Mouse (Mus musculus) G1E-ER4 (cell line): ENCODE results near the gene Flot1. TPM values are rescaled to one million over a fixed set of nuclear protein-coding genes. Genes with fewer than 3 reads are reported as not detected.

Source experiments
- GATA1 ChIP-seq: IDR thresholded peaks from one replicate; pipeline ENCODE4 v1.8.0; 2012; ENCODE audit warnings: low read length, inconsistent platforms
- polyA plus RNA-seq: library from polyadenylated mRNA; stranded (reverse); fragments of >175 nt; gene quantifications from 2 replicates; pipeline ENCODE4 v1.2.3, GENCODE M21; 2012

Gene Flot1
- 85.3 and 87.0 TPM in 2 replicates for polyA plus RNA-seq

DNA sequence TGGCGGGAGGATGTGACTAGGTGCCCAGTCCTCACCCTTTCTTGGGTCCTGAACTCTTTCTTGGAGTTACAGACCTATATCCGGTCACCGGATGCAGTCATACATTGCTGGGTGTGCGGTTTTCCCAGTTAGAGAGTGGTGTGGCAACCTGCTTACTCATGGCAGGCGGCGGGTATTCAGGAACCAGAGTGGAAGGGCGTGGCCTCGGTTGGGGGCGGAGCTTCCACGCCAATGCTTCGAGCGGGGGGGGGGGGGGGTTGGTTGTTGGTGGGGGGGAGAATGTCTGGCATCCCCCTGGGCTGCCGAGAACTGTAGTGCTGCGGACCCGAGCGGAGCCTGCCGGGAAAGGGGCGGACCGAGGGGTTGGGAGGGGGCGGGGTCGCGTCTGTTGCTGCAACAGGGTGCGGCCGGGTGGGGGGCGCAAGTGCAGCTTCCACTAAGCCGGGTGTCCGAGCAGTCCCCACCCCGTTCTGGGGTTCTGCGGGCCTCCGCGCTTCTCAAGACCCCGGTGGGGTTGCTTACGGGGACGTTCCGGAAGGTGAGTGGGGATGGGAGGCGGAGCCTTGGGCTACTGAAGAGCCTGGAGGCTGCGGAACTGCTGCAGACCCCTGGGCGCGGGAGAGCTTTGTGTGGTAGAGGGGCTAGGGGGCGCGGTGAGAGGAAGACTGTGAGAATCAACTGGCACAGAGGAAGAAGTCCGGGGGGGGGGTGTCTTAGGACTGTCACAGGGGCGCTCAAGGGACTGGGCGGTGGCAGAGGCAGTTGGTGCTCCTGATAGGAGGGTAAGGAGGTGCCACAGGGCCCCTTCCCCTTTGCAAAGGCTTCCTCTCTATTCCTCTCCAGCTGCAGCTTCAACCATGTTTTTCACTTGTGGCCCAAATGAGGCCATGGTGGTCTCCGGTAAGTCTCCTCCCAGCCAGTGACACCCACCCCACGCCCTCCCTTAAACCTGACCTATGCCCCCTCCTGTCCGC is at the start of gene Flot1:
Flot1 (plus strand) TSS at position 267 of the 974 bp plus-strand sequence.
- TF ChIP-seq GATA1: no peak

DNA sequence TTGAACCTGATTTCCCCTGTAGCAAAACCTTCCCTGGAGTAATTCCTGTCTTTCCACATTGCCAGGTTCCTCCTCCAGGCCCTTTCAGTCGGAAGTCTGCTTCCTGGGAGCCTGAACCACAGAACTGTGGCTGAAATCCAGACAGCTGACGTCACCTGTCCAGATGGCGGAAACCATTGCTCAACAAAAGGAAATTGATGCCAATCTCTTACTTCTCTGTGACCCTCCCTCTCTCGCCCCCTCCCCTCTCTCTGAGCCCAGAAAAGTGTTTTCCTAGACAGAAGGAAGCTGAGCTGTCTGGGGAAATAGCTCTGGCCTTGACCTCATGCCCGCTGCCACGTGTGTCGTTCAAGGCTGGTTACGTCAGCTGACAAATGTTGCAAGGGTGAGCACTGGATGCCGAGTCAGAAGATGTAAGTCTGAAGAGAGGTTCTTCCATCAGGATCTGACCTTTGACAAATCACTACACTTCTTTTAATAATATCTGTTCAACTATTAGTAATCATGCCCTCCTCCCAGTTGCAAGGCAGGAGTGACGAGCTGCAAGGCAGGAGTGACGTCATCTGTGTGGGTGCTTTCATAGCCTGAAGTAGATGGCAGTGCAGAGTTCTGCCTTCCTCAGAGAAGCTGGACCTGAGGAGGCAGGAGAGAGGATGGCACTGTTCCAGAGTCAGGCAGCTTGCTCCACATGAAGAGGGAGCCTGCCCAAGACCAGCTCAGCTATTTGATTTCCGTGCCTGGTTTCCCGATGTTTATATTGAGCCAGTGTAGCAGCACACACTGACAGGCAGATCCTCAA is 46.0 kb upstream of the Flot1 start:
- TF ChIP-seq GATA1: no peak

DNA sequence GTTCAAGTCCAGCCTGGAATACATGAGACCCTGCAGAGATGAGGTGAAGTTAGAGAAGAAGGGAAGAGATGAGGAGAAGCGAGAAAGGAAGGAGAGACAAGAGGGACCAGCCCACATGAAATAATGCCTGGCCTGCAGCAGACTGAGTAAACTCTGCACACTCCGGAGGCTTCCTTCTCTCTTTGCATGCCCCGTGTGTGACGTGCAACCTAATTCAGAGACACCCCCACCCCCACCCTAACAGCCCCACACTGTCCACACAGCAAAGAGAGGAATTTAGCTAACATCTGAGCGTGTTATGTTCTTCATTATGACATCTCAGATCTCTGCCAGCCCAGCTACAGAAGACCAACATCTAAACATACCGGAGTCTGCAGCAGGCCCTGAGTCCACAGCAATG is 44.1 kb upstream of the Flot1 start:
- no peak for TF ChIP-seq GATA1

DNA sequence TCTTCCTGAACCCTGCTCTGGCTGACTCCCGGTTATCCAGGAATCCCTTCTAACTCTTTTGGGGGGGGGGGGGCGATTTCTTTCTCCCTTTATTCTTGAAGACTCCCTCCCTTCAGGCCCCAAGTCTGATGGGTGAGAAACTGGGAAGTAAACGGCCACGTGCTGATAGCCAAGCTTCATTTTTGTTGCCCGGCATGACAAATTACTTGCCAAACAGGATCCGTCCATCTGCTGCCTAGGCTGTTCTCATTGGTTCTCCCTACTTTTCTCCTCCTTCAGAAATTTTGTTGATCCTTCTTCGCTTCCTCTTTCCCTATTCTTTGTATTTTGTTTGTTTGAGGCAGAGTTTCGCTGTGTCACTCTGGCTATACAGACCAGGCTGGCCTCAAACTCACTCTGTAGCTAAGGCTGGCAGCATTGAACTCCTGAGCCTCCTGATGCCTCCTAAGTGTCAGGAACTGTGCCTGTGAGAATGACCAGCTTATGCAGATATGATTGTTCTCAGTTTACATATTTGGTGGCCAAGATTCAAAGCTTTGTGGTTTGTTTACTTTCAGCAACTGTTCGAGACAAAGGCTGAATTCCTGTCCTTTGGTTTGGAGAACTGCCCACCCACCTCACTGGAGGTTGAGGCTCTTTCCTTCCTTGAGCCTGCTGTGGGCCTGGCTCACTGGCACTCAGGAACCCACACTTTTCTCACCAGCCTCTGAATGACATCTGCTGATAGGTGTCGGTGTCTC is 43.4 kb upstream of the Flot1 start:
- TF ChIP-seq GATA1: no peak

DNA sequence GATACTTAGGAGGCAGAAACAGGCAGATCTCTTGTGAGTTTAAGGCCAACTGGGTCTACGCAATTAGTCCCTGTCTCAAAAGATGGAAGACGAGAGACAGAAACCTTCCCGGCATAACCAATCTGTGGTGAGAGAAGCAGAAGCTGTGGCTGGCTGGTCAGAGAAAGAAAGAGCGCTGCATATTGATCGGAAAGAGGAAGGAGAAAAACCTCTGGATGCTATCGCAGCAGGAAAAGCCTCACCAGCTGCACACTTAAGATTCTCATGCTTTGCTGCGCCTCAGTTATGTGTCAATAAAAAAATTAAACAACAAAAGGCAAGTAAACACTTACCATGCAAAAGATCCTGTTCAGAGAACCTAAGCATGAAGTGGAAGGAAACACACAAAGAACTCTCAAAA is 42.7 kb upstream of the Flot1 start:
- no peak for TF ChIP-seq GATA1

DNA sequence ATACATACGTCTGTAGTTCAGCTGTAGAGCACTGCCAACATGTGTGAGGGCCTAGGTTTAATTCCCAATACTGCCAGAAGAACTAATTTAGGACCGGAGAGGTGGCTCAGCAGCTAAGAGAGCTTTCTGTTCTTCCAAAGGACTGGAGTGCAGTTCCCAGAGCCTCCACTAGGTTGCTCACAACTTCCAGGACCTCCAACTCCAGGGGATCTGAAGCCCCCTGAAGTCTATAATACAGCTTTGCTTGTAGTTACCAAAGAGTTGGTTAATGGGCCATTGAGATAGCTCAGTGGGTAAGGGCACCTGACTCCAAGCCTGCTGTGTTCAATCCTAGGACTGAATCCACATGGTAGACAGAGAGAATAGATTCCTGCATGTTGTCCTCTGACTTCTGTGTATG is 40.6 kb upstream of the Flot1 start:
- TF ChIP-seq GATA1: no peak

DNA sequence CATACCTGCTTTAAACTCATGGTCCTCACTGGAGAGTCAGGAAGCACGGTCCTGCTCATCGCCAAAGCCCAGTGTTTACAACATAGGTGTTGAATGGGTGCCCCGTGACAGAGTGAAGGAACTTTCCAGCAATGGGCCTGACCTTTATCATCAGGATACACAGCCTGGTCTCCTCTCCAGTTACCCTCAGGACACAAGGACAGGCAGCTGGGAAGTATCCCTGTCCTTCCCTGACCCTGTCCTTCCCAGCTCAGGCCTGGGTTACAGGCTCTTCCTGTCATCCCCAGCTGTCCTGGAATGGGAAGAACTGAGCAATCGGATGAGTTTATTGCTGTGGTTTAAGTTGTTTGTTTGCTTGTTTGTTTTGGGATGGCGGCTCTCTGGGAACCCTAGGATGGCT is 40.1 kb upstream of the Flot1 start:
- no peak for TF ChIP-seq GATA1

DNA sequence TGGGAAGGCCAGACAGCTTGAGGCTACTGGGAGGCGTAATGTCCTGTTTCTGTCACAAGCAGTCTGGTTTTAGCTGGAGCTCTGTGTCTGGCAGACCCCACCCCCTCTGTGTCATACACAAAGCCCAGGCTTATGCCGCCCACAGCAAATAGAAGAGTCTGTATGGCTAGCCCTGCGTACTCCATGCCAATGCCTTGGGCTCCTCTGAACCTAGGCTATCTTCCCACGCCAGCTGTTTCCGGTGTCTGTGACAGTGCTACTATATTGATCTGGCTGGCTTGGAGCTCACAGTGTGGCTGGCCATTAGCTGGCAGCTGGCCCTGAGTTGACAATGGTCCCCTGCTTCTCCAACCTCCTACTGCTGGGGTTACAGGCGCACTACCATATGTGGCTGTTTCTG is 39.1 kb upstream of the Flot1 start:
- TF ChIP-seq GATA1: no peak

DNA sequence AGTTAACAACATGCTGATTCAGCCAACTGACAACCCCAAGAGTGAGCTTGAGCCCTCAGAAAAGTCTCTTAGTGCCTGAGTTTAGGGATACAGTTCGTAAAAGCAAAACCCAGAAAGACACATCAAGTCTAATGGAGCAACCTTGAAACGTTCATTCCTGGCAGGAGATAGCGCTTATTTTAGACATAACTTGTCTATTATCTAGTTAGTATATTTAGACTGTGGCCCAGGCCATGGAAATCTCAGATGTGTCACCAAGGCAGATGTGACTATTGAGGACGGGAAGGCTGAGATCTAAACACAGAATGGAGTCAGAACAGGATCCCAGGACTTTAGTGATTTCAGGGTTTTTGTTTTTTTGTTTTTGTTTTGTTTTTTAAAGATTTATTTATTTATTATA is 37.9 kb upstream of the Flot1 start:
- no peak for TF ChIP-seq GATA1

DNA sequence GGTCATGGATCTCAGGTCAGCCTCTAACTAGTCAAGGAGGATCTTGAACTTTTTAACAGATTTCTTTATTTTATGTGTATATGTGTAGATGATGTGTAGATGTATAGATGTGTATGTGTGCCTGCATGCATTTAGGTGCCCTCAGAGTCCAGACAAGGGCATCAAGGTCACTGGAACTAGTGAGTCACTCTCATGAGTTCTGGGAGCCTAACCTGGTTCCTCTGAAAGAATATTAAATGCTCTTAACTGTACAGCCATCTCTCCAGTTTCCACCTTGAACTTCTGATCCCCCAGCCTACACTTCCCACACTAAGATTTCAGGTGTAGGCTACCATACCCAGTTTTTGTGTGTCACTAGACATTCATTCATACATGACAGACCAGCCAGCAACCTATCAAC is 35.5 kb upstream of the Flot1 start:
- TF ChIP-seq GATA1: no peak

DNA sequence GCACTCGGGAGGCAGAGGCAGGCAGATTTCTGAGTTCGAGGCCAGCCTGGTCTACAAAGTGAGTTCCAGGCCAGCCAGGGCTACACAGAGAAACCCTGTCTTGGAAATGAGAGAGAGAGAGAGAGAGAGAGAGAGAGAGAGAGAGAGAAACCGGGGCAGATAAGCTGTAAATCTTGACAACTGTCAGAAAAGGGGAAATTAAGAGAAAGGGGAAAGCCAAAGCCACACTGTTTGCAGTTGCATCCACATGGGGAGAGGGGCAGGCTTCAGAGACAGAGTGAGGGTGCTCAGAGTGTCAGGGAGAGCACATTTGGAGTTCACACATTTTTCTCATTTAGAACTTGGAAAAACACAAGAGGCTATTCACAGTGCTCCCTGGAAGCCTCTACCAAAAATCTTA is 35.0 kb upstream of the Flot1 start:
- TF ChIP-seq GATA1: no peak

DNA sequence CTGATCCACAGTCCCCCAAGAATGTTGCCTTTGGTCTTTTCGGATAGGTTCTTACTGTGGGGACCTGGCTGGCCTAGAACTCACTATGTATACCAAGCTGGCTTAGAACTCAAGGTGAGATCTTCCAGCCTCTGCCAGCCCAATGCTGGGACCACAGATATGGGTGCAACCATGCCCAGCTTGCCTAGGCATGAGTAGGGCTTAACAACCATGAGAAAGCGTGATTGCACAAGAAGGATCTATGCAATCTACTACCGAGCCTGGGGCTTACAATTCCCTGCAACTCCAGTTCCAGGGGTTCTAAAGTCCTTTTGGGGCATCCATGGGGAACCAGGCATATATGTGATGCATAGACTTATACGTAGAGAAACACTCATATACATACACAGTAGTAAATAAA is 32.1 kb upstream of the Flot1 start:
- no peak for TF ChIP-seq GATA1

DNA sequence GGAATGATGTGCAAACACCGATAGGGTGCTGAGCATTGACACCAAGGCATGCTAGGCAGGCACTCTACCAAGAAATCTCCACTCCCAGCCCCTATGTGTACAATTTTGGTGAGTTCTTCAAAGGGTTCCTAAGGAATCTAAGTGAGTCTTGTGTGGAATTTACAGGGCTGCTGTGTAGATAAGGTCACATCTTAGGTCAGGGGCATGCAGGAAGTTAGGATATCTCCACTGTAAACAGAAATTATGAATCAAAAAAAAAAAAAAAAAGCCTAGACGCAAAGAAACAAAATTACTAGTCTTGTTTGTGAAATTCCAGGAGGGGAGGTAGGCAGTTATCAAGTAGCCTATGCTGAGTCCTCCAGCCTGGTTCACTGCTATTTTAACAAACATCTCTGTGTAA is 30.2 kb upstream of the Flot1 start:
- no peak for TF ChIP-seq GATA1

DNA sequence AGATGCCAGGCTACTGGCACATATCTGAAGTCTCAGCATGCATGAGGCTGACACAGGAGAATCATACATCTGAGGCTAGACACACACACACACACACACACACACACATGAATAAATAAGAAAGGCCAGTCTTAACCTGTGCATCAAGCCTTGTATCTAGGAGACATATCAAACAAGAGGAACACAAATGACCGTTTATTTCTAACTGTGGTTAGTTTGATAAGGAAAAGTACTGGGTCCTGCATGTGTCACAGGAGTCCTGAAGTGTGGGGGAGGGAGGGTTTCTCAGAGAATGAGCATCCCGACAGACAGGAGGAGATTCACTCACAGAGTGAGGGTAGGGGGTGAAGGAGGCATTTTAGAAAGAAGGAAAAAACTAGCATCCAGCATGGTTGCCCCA is 27.9 kb upstream of the Flot1 start:
- no peak for TF ChIP-seq GATA1

DNA sequence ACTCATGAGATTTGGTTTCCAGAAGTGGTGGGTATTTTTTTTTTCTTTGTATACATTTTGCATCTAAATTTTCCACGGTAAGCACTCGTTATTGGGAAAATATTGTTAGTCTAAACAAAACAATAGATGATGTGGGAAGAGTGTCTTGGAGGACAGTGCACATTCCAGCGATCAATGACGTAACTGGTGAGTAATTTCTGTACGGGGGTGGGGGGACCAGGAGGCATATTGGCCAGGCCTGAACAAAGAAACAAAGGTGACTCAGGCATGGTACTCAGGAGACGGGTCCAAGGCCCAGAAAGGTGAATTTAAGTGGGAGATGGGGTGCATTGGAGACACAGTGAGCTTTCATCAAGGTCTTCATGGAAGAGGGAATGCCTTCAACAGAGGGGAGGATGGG is 27.4 kb upstream of the Flot1 start:
- no peak for TF ChIP-seq GATA1

DNA sequence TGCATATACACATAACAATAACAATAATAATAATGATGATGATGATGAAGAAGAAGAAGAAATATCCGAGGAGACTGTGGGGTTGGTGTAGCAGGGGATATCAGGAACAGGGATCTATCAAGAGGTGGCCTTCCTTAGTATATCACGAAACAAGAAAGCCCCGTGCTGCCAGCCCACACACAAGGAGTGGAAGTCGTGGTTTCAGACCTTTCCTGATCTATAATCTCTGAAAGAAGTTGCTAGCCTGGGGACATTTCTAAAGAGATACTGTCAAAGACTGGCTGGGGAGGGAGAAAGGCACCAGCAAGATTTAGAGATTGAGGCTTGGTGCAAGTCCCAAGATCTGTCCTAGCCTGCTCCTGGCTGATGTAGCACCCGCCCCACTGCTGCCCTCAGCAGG is 26.2 kb upstream of the Flot1 start:
- TF ChIP-seq GATA1: no peak
